10 mouse cellular contexts compared by ENCODE assay signal in the genomic region with DNA sequence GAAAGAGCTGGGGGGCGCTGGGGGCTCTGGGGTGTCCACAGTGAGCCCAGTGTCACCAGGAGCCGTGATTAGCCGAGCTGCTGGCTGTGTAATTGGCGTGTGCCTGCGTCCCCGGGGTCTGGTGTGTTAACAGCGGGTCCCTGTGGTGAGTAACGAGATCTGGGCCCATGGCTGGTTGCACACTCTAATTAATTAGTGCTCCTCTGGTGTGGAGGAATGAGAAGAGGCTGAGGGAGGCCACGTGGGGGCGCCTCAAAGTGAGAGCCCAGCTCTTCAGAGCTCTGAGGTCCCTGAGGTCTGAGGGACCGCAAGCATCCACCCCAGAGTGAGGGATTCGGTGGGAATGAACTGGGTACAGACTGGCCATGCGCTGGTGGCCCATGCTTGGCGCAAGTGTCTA. TPM values are rescaled to one million over a fixed set of nuclear protein-coding genes. Genes with fewer than 3 reads are reported as not detected.
A peak's percentile ranks its signal among the peaks of the same experiment; 100 is the strongest.
DNase-seq lines count a peak whose midpoint lies in the region; ATAC-seq and TF ChIP-seq lines count a peak whose summit lies in the region.
"Had no signal": no experiment of that assay in that cellular context is flagged by ENCODE, and none has a peak within 500 bp of the region (broad histone marks: within the 10 kb centered on the region; RNA-seq: fewer than 3 reads in every experiment).

No protein-coding gene starts in this region.

- H3K27me3 ChIP-seq in liver, adult 2 months (ENCODE audit: control insufficient read depth, insufficient read depth, low read length), result no peaks in the 10 kb centered on the region
- H3K27me3 ChIP-seq in liver, embryonic 11.5 days (replicated peaks; ENCODE audit: control insufficient read depth, insufficient read depth, low read length), result peaks cover 45% of the 10 kb centered on the region
- 0 out of 2 replicates have a peak, but pooled peaks cover 3% of the 10 kb centered on the region for H3K27me3 ChIP-seq in limb, embryonic 11.5 days (ENCODE audit: control insufficient read depth, insufficient read depth, low read length)
- peaks cover 88% of the 10 kb centered on the region for H3K27me3 ChIP-seq in heart, embryonic 10.5 days (ENCODE audit: insufficient read depth, poor library complexity, severe bottlenecking)

- H3K9ac ChIP-seq in liver, adult 2 months (ENCODE audit: low read depth, low read length), result no peak overlapping the region
- no peak overlapping the region for H3K9ac ChIP-seq in liver, embryonic 11.5 days (ENCODE audit: low read depth, low read length)
- H3K9ac ChIP-seq in limb, embryonic 11.5 days (ENCODE audit: low read length), result no peak overlapping the region
- H3K9ac ChIP-seq: embryonic facial prominence, embryonic 13.5 days had no signal

- no peak overlapping the region for H3K4me2 ChIP-seq in liver, embryonic 11.5 days
- H3K4me2 ChIP-seq in limb, embryonic 11.5 days (ENCODE audit: low read depth, severe bottlenecking), result no peak overlapping the region

- no peaks in the 10 kb centered on the region for H3K79me2 ChIP-seq in liver, adult 2 months (ENCODE audit: control insufficient read depth, insufficient read depth, low read length)

- no peak overlapping the region for H3K4me3 ChIP-seq in liver, adult 2 months (ENCODE audit: insufficient read depth, low read depth, low read length)
- no peak overlapping the region for H3K4me3 ChIP-seq in liver, embryonic 11.5 days (ENCODE audit: low read depth, low read length)
- no peak overlapping the region for H3K4me3 ChIP-seq in limb, embryonic 11.5 days (ENCODE audit: low read depth, low read length)
- H3K4me3 ChIP-seq in heart, embryonic 10.5 days, result no peak overlapping the region
- H3K4me3 ChIP-seq: embryonic facial prominence, embryonic 13.5 days had no signal

- no peaks in the 10 kb centered on the region for H3K36me3 ChIP-seq in liver, adult 2 months (ENCODE audit: control insufficient read depth, insufficient read depth, low read length)
- no peaks in the 10 kb centered on the region for H3K36me3 ChIP-seq in liver, embryonic 11.5 days (ENCODE audit: control insufficient read depth, insufficient read depth, low read length)
- H3K36me3 ChIP-seq in limb, embryonic 11.5 days (ENCODE audit: control insufficient read depth, insufficient read depth, low read length), result no peaks in the 10 kb centered on the region
- no peaks in the 10 kb centered on the region for H3K36me3 ChIP-seq in heart, embryonic 10.5 days
- H3K36me3 ChIP-seq: embryonic facial prominence, embryonic 13.5 days had no signal

- TF ChIP-seq CTCF in liver, adult 2 months (IDR thresholded peaks at IDR 0.05; ENCODE audit: low read depth, low read length), result 0 out of 2 replicates have a peak, but pooled peaks have one; percentile 8

- no peaks in the 10 kb centered on the region for H3K4me1 ChIP-seq in liver, adult 2 months (ENCODE audit: control insufficient read depth, insufficient read depth, low read length)
- H3K4me1 ChIP-seq in liver, embryonic 11.5 days (replicated peaks; ENCODE audit: control insufficient read depth, insufficient read depth, low read length), result no peaks in the 10 kb centered on the region
- peaks cover 9% of the 10 kb centered on the region; the same call in 1 of the 2 replicates for H3K4me1 ChIP-seq in limb, embryonic 11.5 days (ENCODE audit: control insufficient read depth, insufficient read depth, low read length)
- H3K4me1 ChIP-seq in heart, embryonic 10.5 days, result peaks cover 13% of the 10 kb centered on the region

- 49% methylated on average over 14 of the region's 14 CpGs for WGBS in liver, adult 2 months
- WGBS in liver, embryonic 11.5 days, result 45% methylated on average over 14 of the region's 14 CpGs
- WGBS in limb, embryonic 11.5 days, result 26% methylated on average over 14 of the region's 14 CpGs
- 43% methylated on average over 14 of the region's 14 CpGs for WGBS in heart, embryonic 10.5 days

- no peaks in the 10 kb centered on the region for H3K9me3 ChIP-seq in liver, embryonic 11.5 days (ENCODE audit: control insufficient read depth, low read length)
- H3K9me3 ChIP-seq in limb, embryonic 11.5 days (ENCODE audit: control insufficient read depth, low read length), result no peaks in the 10 kb centered on the region
- no peaks in the 10 kb centered on the region for H3K9me3 ChIP-seq in heart, embryonic 10.5 days
- H3K9me3 ChIP-seq: embryonic facial prominence, embryonic 13.5 days had no signal

- H3K27ac ChIP-seq in liver, adult 2 months (replicated peaks; ENCODE audit: insufficient read depth, low read depth, low read length), result no peak overlapping the region
- H3K27ac ChIP-seq in liver, embryonic 11.5 days (ENCODE audit: low read depth, low read length), result no peak overlapping the region
- H3K27ac ChIP-seq in limb, embryonic 11.5 days (replicated peaks; ENCODE audit: low read depth, low read length), result no peak overlapping the region
- no peak overlapping the region for H3K27ac ChIP-seq in heart, embryonic 10.5 days
- H3K27ac ChIP-seq: embryonic facial prominence, embryonic 13.5 days had no signal

- no peak for DNase-seq in liver, adult 2 months (ENCODE audit: extremely low read depth, low read depth, low spot score)
- DNase-seq in liver, embryonic 11.5 days (ENCODE audit: low spot score), result no peak
- peak; percentile 50 for DNase-seq in ZHBTc4 (ENCODE audit: low read depth, low spot score)
- peak; percentile 56 for DNase-seq in embryo, embryonic 11 days
- peak; percentile 63 for DNase-seq in limb, embryonic 11.5 days (ENCODE audit: low spot score)
- no peak for DNase-seq in testis, postnatal 10 days (ENCODE audit: low spot score)
- no peak for DNase-seq in heart, embryonic 10.5 days (ENCODE audit: low spot score)
- DNase-seq in adrenal gland, adult (ENCODE audit: inconsistent age in 2 of 2, low spot score in 1 of 2), result no peak
- DNase-seq: liver had no signal

- no peak for ATAC-seq in liver, embryonic 11.5 days (replicated peaks; ENCODE audit: low FRiP score)
- no peak for ATAC-seq in limb, embryonic 11.5 days (ENCODE audit: insufficient number of reproducible peaks, low FRiP score, low TSS enrichment, low read depth)

- no peak for TF ChIP-seq POLR2A in liver, adult 2 months (IDR thresholded peaks at IDR 0.05; ENCODE audit: extremely low read depth, insufficient read depth, low read length)

RNA-seq across cellular contexts. Expression of gene Calcoco1, which starts 13.1 kb away (rescaled TPM):
- total RNA-seq in liver, adult 2 months (2014; rRNA removed), result 19.1 and 20.5 TPM in 2 replicates
- polyA plus RNA-seq in liver, adult 2 months (2012; rRNA removed), result 20.7 and 22.8 TPM in 2 replicates
- 15.0 and 16.2 TPM in 2 replicates for polyA plus RNA-seq in liver, embryonic 11.5 days (2014; fragmentation: Nextera tagmentation; extraction: Ambion mirVana)
- polyA plus RNA-seq in limb, embryonic 11.5 days (2014; fragmentation: Nextera tagmentation; extraction: Ambion mirVana), result 34.4 and 36.4 TPM in 2 replicates
- 34.2 and 39.2 TPM in 2 replicates for polyA plus RNA-seq in heart, embryonic 10.5 days (2016; fragmentation: Nextera tagmentation; extraction: Ambion mirVana)

Comparison
In these comparisons a context has a peak if more than half of its experiments do, and no peak if none do; other contexts are left out.
1. DNase-seq: peak in ZHBTc4 (single experiment), embryo, embryonic 11 days (single experiment) and limb, embryonic 11.5 days (single experiment); none in liver, adult 2 months (single experiment), liver, embryonic 11.5 days (single experiment), testis, postnatal 10 days (single experiment), heart, embryonic 10.5 days (single experiment) and adrenal gland, adult (0 of 2).